Mouse (Mus musculus): ENCODE data around the gene Gstp2. TPM values are rescaled to one million over a fixed set of nuclear protein-coding genes. Genes with fewer than 3 reads are reported as not detected.
"Not testable (repeated sequence)": the region's sequence is repeated elsewhere in the genome, so short reads cannot be mapped to it uniquely, and the experiment has no call there.

The Gstp2 gene
- polyA plus RNA-seq, 1 experiment from 2014 or later: not detected

DNA sequence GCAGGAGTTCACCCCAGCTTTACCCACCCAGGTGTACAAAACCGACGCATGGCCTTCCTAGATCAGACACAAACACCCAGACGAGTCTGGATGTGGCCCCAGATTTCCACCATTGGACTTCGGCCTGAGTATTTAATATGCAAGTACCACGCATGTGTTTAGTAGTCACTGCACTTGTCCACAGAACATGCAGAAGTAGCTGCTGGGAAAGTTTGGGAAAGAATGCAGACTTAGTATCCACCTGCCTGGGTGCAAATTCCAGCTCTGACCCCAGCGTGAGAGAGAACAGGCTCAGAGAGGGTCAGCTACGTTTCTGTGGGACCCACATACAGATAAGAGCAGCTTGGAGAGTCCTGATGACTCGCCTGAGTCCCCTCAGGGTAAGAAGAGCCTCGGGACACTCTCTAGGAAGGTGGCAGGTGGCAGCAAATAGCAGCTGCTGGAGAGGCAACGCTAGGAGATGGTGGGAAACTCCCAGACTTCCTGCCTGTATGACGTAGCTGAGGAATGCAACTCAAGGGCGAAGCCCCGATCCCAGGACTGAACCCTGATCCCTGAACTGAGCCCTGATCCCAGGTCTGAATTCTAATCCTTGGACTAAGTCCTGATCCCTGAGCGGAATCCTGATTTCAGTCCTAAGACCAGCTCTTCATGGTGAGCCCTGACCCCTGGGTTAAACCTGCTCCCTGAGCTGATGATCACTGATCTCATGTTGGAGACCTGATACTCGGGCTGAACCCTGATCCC, 10.3 kb upstream of the Gstp2 start:
- 69% methylated on average over 15 of the region's 15 CpGs for WGBS
- ATAC-seq (ENCODE audit: low read depth): no peak

DNA sequence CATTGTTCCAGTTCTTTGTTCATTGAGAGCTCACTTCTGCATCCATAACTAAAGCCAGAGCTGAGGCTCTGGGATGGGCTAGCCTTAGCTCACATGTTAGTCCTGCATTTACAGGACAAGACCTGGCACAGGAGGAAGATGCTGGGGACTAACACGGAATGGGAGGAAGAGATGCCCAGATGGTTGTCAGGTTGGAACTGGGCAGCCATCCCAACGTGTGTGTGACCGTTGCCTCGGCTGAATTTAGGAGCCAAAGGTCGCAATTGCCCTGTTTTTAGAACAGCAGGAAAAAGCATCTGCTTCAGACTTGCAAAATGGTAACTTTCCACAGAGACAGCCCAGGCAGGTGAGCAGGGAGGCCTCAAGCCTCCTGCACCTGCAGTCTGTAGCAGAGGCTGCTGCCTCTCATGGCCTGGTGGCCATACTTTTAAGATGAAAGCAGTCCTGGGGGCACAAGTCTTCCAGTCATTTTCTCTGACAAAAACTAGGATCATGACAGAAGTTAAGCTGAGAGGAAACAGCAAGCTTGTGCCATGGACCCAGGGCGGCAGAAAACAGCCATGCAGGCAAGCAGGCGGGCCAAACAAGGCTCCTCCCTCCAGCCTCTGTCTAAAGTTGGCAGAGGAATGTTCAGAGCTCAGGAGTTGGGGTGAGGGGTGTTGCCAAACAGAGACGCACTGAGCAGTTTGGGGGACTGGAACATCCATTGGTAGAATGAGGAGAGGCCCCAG, 9.6 kb upstream of the Gstp2 start:
- ATAC-seq (ENCODE audit: low read depth): no peak
- H3K4me1 ChIP-seq (ENCODE audit: control insufficient read depth, insufficient read depth, low read length): no peaks in the 10 kb centered on the region
- no peaks in the 10 kb centered on the region for H3K27me3 ChIP-seq (ENCODE audit: control insufficient read depth, insufficient read depth, low read length)
- WGBS: 79% methylated on average over 8 of the region's 8 CpGs
- H3K27ac ChIP-seq (ENCODE audit: low read depth, low read length): no peak overlapping the region
- H3K36me3 ChIP-seq (ENCODE audit: control insufficient read depth, insufficient read depth, low read length): no peaks in the 10 kb centered on the region
- no peak overlapping the region for H3K4me2 ChIP-seq (ENCODE audit: low read depth, low read length)
- no peak overlapping the region for H3K4me3 ChIP-seq (ENCODE audit: low read depth, low read length)
- no peak overlapping the region for H3K9ac ChIP-seq (replicated peaks; ENCODE audit: low read depth, low read length)
- H3K9me3 ChIP-seq (ENCODE audit: control insufficient read depth, low read length): no peaks in the 10 kb centered on the region

More for the DNA sequence above, 10.3 kb upstream of the Gstp2 start:
- no peak overlapping the region for H3K9ac ChIP-seq (replicated peaks; ENCODE audit: low read depth, low read length)
- no peaks in the 10 kb centered on the region for H3K27me3 ChIP-seq (ENCODE audit: control insufficient read depth, insufficient read depth, low read length)
- H3K36me3 ChIP-seq (ENCODE audit: control insufficient read depth, insufficient read depth, low read length): no peaks in the 10 kb centered on the region
- no peak overlapping the region for H3K4me2 ChIP-seq (ENCODE audit: low read depth, low read length)
- no peaks in the 10 kb centered on the region for H3K9me3 ChIP-seq (ENCODE audit: control insufficient read depth, low read length)
- no peak overlapping the region for H3K4me3 ChIP-seq (ENCODE audit: low read depth, low read length)
- no peaks in the 10 kb centered on the region for H3K4me1 ChIP-seq (ENCODE audit: control insufficient read depth, insufficient read depth, low read length)
- H3K27ac ChIP-seq (ENCODE audit: low read depth, low read length): no peak overlapping the region

DNA sequence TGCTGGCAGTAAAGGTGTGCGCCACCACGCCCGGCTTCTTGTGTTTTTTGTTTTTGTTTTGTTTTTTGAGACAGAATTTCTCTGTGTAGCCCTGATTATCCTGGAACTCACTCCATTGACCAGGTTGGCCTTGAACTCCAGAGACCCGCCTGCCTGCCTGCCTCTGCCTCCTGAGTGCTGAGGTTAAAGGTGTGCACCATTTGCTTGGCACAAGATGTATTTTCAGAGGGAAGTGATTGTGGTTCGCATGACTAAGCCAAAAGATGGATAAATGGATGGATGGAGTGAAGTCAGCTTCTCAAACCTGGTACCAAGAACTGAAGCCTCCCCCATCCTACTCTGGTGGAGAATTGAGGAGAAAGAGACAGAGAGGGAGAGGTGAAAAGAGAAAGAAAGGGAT, 8.8 kb upstream of the Gstp2 start:
- no peak for ATAC-seq (ENCODE audit: low read depth)
- Histone ChIP-seq H3K4me3 (ENCODE audit: low read depth, low read length) (no peak overlapping the region), H3K9ac (replicated peaks; ENCODE audit: low read depth, low read length) (no peak overlapping the region), H3K27ac (ENCODE audit: low read depth, low read length) (no peak overlapping the region), H3K9me3 (ENCODE audit: control insufficient read depth, low read length) (no peaks in the 10 kb centered on the region), H3K4me1 (ENCODE audit: control insufficient read depth, insufficient read depth, low read length) (no peaks in the 10 kb centered on the region), H3K27me3 (ENCODE audit: control insufficient read depth, insufficient read depth, low read length) (no peaks in the 10 kb centered on the region), H3K36me3 (ENCODE audit: control insufficient read depth, insufficient read depth, low read length) (no peaks in the 10 kb centered on the region), H3K4me2 (ENCODE audit: low read depth, low read length) (no peak overlapping the region)
- WGBS: 92% methylated on average over 5 of the region's 5 CpGs

DNA sequence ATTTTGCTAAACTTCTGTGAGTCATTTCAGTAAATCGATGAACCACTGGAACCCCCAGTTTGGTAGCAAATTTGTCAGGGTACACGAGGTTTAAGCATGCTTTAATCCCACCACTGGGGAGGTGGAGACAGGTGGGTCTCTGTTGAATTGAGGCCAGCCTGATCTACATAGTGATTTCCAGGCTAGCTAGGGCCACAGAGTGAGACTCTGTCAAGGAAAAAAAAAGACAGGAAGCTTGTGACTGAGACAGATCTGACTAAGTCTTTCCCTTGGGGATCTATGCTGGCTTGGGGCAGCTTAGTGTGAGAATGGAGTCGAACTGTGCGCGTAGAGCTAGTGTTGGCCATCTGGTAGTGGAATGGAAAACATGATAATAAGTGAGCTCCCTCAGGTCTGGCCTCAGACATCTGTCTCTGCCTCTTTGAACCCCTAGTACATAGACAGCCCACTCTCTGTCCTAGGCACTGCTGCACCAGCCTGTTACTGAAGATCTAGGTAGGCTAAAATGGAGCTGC, 6.8 kb upstream of the Gstp2 start:
- 79% methylated on average over 5 of the region's 5 CpGs for WGBS
- Histone ChIP-seq H3K4me1 (ENCODE audit: control insufficient read depth, insufficient read depth, low read length) (no peaks in the 10 kb centered on the region), H3K9me3 (ENCODE audit: control insufficient read depth, low read length) (no peaks in the 10 kb centered on the region)

DNA sequence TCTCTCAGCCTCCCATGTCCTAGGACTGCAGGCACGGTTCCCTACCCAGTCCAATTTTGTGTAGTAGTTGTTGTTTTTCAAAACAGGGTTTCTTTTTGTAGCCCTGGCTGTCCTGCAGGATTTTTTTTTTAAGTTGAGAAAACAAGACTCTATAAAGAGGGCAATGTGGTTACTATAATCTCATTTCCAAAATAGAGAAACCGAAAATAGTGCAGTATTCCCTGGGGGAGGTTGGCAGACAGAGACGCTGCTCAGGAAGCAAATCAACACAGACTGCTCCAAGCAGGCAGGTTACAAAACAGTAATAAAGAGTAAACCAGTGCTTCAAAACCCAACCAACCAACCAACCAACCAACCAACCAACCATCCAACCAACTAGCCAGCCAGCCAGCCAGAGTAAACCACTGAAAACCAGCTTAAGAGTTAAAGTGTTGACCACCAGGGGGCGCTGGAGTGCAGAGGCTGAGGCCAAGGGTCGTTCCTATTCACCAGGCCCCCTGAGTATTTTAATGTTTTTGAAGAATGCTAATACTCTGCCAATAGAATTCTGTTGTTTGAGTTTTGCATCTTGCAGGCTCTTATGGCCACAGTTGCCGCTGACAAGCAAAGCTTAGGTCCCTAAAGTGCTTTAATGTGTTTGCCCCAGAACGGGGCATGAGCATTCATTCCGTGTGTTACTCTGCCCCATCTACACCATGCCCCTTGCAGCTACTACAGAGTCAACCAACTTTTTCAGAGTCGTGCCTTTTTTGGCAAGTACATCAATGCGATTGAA, 6.1 kb upstream of the Gstp2 start:
- Histone ChIP-seq H3K9me3 (ENCODE audit: control insufficient read depth, low read length) (no peaks in the 10 kb centered on the region), H3K4me3 (ENCODE audit: low read depth, low read length) (no peak overlapping the region), H3K9ac (replicated peaks; ENCODE audit: low read depth, low read length) (no peak overlapping the region), H3K4me2 (ENCODE audit: low read depth, low read length) (no peak overlapping the region), H3K4me1 (ENCODE audit: control insufficient read depth, insufficient read depth, low read length) (no peaks in the 10 kb centered on the region), H3K36me3 (ENCODE audit: control insufficient read depth, insufficient read depth, low read length) (no peaks in the 10 kb centered on the region), H3K27ac (ENCODE audit: low read depth, low read length) (no peak overlapping the region), H3K27me3 (ENCODE audit: control insufficient read depth, insufficient read depth, low read length) (no peaks in the 10 kb centered on the region)
- no peak for ATAC-seq (ENCODE audit: low read depth)
- 54% methylated on average over 10 of the region's 10 CpGs for WGBS

More for the DNA sequence above, 6.8 kb upstream of the Gstp2 start:
- H3K4me3 ChIP-seq (ENCODE audit: low read depth, low read length): no peak overlapping the region
- H3K4me2 ChIP-seq (ENCODE audit: low read depth, low read length): no peak overlapping the region
- no peak overlapping the region for H3K9ac ChIP-seq (replicated peaks; ENCODE audit: low read depth, low read length)
- H3K27me3 ChIP-seq (ENCODE audit: control insufficient read depth, insufficient read depth, low read length): no peaks in the 10 kb centered on the region
- H3K36me3 ChIP-seq (ENCODE audit: control insufficient read depth, insufficient read depth, low read length): no peaks in the 10 kb centered on the region
- ATAC-seq (ENCODE audit: low read depth): no peak
- no peak overlapping the region for H3K27ac ChIP-seq (ENCODE audit: low read depth, low read length)

DNA sequence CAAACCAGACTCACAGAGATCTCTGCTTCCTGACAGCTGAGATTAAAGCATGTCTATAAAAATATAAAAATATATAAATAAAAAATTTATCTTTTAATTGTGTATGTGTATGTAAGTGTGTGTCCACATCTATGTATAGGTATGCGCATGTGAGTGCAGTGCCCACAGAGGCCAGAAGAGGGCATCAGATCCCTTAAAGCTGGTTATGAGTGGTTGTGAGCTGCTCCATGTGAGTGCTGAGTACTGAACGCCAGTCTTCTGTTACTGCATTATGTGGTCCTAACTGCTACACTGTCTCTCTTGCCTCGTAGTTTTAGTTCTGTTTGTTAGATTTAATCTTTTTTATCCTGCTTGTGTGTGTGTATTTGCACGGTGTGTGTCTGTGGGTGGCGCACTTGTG, 5.2 kb upstream of the Gstp2 start:
- no peaks in the 10 kb centered on the region for H3K27me3 ChIP-seq (ENCODE audit: control insufficient read depth, insufficient read depth, low read length)
- WGBS: 96% methylated on average over 5 of the region's 5 CpGs
- ATAC-seq (ENCODE audit: low read depth): no peak

DNA sequence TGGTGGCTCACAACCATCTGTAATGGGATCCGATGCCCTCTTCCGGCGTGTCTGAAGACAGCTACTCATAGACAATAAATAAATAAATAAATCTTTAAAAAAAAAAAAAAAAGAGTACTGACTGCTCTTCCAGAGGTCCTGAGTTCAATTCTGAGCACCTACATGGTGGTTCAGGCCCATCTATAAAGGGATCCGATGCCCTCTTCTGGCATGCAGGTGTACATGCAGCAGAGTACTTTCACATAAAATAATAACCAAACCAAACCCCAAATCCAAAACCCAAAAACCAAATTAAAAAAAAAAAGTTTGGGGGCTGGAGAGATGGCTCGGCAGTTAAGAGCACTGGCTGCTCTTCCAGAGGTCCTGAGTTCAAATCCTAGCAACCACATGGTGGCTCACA, 3.2 kb upstream of the Gstp2 start:
- H3K36me3 ChIP-seq (ENCODE audit: control insufficient read depth, insufficient read depth, low read length); ATAC-seq (ENCODE audit: low read depth); H3K4me1 ChIP-seq (ENCODE audit: control insufficient read depth, insufficient read depth, low read length); H3K9me3 ChIP-seq (ENCODE audit: control insufficient read depth, low read length); H3K4me3 ChIP-seq (ENCODE audit: low read depth, low read length); H3K9ac ChIP-seq (replicated peaks; ENCODE audit: low read depth, low read length); H3K27me3 ChIP-seq (ENCODE audit: control insufficient read depth, insufficient read depth, low read length); H3K27ac ChIP-seq (ENCODE audit: low read depth, low read length); H3K4me2 ChIP-seq (ENCODE audit: low read depth, low read length): not testable (repeated sequence)
- WGBS: 78% methylated on average over 5 of the region's 5 CpGs

More for the DNA sequence above, 5.2 kb upstream of the Gstp2 start:
- Histone ChIP-seq H3K36me3 (ENCODE audit: control insufficient read depth, insufficient read depth, low read length) (no peaks in the 10 kb centered on the region), H3K4me1 (ENCODE audit: control insufficient read depth, insufficient read depth, low read length) (no peaks in the 10 kb centered on the region), H3K9ac (replicated peaks; ENCODE audit: low read depth, low read length) (no peak overlapping the region), H3K27ac (ENCODE audit: low read depth, low read length) (no peak overlapping the region), H3K4me3 (ENCODE audit: low read depth, low read length) (no peak overlapping the region), H3K4me2 (ENCODE audit: low read depth, low read length) (no peak overlapping the region), H3K9me3 (ENCODE audit: control insufficient read depth, low read length) (no peaks in the 10 kb centered on the region)

DNA sequence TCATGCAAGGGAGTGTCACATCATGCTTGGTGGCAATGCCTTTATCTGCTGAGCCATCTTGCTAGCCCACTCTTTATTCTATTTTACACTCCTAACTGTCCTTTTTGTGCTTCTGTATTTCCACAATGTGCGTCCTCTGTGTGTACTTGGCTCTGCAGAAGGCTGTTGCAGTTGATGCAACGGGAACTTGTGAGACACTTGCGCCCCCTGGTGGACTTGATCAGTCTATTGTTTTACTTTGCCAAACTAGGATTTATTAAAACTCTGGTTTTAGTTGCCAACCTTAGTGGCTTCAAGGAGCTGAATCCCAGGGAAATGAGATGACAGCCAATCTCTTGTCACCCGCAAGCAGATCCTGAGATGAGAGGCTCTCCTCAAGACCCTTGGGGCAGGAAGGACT, 2.0 kb upstream of the Gstp2 start:
- Histone ChIP-seq H3K4me3 (ENCODE audit: low read depth, low read length) (no peak overlapping the region), H3K27me3 (ENCODE audit: control insufficient read depth, insufficient read depth, low read length) (no peaks in the 10 kb centered on the region), H3K4me1 (ENCODE audit: control insufficient read depth, insufficient read depth, low read length) (no peaks in the 10 kb centered on the region), H3K9me3 (ENCODE audit: control insufficient read depth, low read length) (no peaks in the 10 kb centered on the region), H3K36me3 (ENCODE audit: control insufficient read depth, insufficient read depth, low read length) (no peaks in the 10 kb centered on the region), H3K27ac (ENCODE audit: low read depth, low read length) (no peak overlapping the region), H3K9ac (replicated peaks; ENCODE audit: low read depth, low read length) (no peak overlapping the region), H3K4me2 (ENCODE audit: low read depth, low read length) (no peak overlapping the region)
- ATAC-seq (ENCODE audit: low read depth): no peak
- 16% methylated on average over 4 of the region's 4 CpGs for WGBS

DNA sequence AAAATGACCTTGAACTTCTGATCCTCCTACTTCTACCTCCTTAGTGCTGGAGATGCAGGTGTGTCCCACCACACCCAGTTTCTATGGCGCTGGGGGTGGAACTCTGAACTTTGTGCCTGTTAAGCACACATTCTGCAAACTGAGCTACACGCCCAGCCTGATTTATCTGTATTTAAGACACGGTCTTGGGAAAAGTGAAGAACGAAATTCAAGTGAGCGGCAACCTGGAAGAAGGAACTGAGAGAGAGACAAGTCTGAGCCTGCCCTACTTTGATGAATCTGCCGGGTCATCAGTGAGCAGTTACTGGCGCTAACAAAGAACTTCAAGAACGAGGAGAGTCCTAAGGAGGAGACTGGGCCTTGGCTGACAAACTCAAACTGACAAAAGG, 1.0 kb upstream of the Gstp2 start:
- 84% methylated on average over 8 of the region's 8 CpGs for WGBS
- Histone ChIP-seq H3K4me2 (ENCODE audit: low read depth, low read length) (no peak overlapping the region), H3K27ac (ENCODE audit: low read depth, low read length) (no peak overlapping the region), H3K27me3 (ENCODE audit: control insufficient read depth, insufficient read depth, low read length) (no peaks in the 10 kb centered on the region), H3K9ac (replicated peaks; ENCODE audit: low read depth, low read length) (no peak overlapping the region), H3K36me3 (ENCODE audit: control insufficient read depth, insufficient read depth, low read length) (no peaks in the 10 kb centered on the region), H3K4me1 (ENCODE audit: control insufficient read depth, insufficient read depth, low read length) (no peaks in the 10 kb centered on the region), H3K9me3 (ENCODE audit: control insufficient read depth, low read length) (no peaks in the 10 kb centered on the region), H3K4me3 (ENCODE audit: low read depth, low read length) (no peak overlapping the region)
- ATAC-seq (ENCODE audit: low read depth): no peak
